Mouse (Mus musculus) liver, embryonic 12.5 days (tissue): ENCODE results near the gene Slit3. TPM values are rescaled to one million over a fixed set of nuclear protein-coding genes. Genes with fewer than 3 reads are reported as not detected.

ENCODE experiments used
- ATAC-seq: fragments of 200-750 bp; cut with Nextera tagmentation; 2 replicates; pipeline ENCODE4 v1.8.0; 2017; ENCODE audit warnings: moderate number of reproducible peaks, mild to moderate bottlenecking, moderate library complexity
- H3K27ac ChIP-seq: fragments of 300-500 bp; sonication (generic); 2 replicates; pipeline ENCODE4 v1.5.1; 2016; ENCODE audit warnings: mild to moderate bottlenecking
- H3K27me3 ChIP-seq: fragments of 300-500 bp; sonication (generic); replicated peaks from 2 replicates; pipeline ENCODE4 v1.6.1; 2016; ENCODE audit warnings: mild to moderate bottlenecking, moderate library complexity
- H3K36me3 ChIP-seq: fragments of 300-500 bp; sonication (generic); 2 replicates; pipeline ENCODE4 v1.6.1; 2016; ENCODE audit warnings: mild to moderate bottlenecking, moderate library complexity
- H3K4me1 ChIP-seq: fragments of 300-500 bp; sonication (generic); 2 replicates; pipeline ENCODE4 v1.6.1; 2016
- H3K4me2 ChIP-seq: fragments of 300-500 bp; sonication (generic); 2 replicates; pipeline ENCODE4 v1.6.1; 2016; ENCODE audit warnings: mild to moderate bottlenecking, moderate library complexity
- H3K4me3 ChIP-seq: fragments of 300-500 bp; sonication (generic); 2 replicates; pipeline ENCODE4 v1.5.1; 2016; ENCODE audit warnings: mild to moderate bottlenecking, moderate library complexity
- H3K9ac ChIP-seq: fragments of 300-500 bp; sonication (generic); 2 replicates; pipeline ENCODE4 v1.6.1; 2016; ENCODE audit warnings: mild to moderate bottlenecking, moderate library complexity
- H3K9me3 ChIP-seq: fragments of 300-500 bp; sonication (generic); replicated peaks from 2 replicates; pipeline ENCODE4 v1.6.1; 2016; ENCODE audit warnings: mild to moderate bottlenecking, moderate library complexity
- WGBS: fragments of 180-500 bp; shearing (Covaris S2); methylation state at CpG from one replicate; pipeline ENCODE4 v1.1.7; 2016; ENCODE audit not compliant: insufficient replicate concordance; 5-methylcytosine and 5-hydroxymethylcytosine counted together
- polyA plus RNA-seq: library from polyadenylated mRNA; unstranded; fragments of >200 nt; fragmentation: Nextera tagmentation; extraction: Ambion mirVana; gene quantifications from 2 replicates; pipeline ENCODE4 v1.2.1, GENCODE M21; 2016

Slit3 gene
- polyA plus RNA-seq, 1 experiment from 2014 or later, result 1.6 TPM

- H3K27ac ChIP-seq, result no peak overlapping the region
- no peak overlapping the region for H3K4me2 ChIP-seq
- H3K27me3 ChIP-seq, result no peaks in the 10 kb centered on the region
- no peak overlapping the region for H3K9ac ChIP-seq
- H3K36me3 ChIP-seq, result no peaks in the 10 kb centered on the region
- no peaks in the 10 kb centered on the region for H3K4me1 ChIP-seq
- 74% methylated on average over 6 of the region's 6 CpGs for WGBS
- no peaks in the 10 kb centered on the region for H3K9me3 ChIP-seq
- no peak for ATAC-seq
- no peak overlapping the region for H3K4me3 ChIP-seq
Observed at GRCm38 (mm10) chr11:35257351-35257750, 136.3 kb downstream of the Slit3 start.

- 76% methylated on average over 10 of the region's 10 CpGs for WGBS
- Histone ChIP-seq H3K4me3 (no peak overlapping the region), H3K9me3 (no peaks in the 10 kb centered on the region), H3K9ac (no peak overlapping the region), H3K4me1 (no peaks in the 10 kb centered on the region), H3K27me3 (no peaks in the 10 kb centered on the region), H3K36me3 (no peaks in the 10 kb centered on the region), H3K4me2 (no peak overlapping the region), H3K27ac (no peak overlapping the region)
- no peak for ATAC-seq
Observed at GRCm38 (mm10) chr11:35261562-35262087, 140.6 kb downstream of the Slit3 start.

DNA sequence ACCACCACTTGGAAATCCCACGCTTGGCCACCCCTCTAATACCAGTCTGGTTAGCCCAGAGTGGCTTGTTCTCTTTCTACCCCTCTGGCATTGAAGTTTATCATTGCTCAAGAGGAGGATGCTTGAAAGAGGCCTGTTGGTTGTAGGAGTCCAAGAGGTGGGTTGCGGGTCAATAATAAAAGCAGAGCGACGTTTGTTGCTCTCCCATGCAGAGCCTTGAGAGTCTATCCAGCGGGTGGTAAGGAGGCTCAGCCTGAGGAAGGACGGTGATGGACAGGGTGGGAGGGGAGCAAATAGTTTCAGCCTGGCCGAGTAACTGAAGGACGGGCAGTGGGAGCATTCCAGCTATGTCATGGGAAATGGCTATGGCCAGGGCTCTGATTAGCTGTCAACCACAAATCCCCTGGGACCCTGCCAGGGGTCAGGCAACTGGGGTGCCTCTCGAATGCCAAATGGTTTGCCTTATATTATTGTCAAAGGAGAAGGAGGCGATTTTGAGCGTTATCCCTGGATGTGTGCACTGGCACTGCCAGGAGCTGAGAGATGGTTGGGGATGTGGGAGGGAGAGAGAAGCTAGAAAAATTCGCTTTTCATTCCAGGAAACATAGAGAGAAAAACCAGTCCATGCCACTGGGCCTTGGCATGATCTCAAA lies 141.4 kb downstream of the Slit3 start:
- no peaks in the 10 kb centered on the region for H3K36me3 ChIP-seq
- 66% methylated on average over 12 of the region's 12 CpGs for WGBS

DNA sequence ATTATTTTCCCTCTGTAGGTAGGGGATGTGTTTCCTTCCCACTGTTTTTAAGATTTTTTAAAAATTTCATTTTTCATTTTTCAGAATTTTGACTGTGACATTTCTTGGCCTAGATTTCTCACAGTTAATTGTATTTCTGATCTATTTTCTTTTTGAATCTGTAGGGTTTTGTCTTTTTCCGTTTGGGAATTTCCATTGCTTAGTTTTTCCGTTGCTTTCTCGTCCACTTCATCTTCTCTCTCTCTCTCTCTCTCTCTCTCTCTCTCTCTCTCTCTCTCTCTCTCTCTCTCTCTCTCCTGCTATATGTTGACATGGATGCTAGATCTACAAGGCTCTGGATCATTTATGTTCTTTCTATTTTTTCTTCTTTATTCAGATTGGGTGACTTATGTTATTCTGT lies 143.7 kb downstream of the Slit3 start:
- Histone ChIP-seq H3K9me3 (no peaks in the 10 kb centered on the region), H3K27ac (no peak overlapping the region), H3K4me2 (no peak overlapping the region), H3K27me3 (no peaks in the 10 kb centered on the region), H3K4me3 (no peak overlapping the region), H3K36me3 (no peaks in the 10 kb centered on the region), H3K9ac (no peak overlapping the region), H3K4me1 (no peaks in the 10 kb centered on the region)
- WGBS, result 70% methylated on average over 3 of the region's 3 CpGs
- ATAC-seq, result no peak

More for the DNA sequence above, 141.4 kb downstream of the Slit3 start:
- Histone ChIP-seq H3K4me1 (no peaks in the 10 kb centered on the region), H3K4me3 (no peak overlapping the region), H3K27me3 (no peaks in the 10 kb centered on the region), H3K9me3 (no peaks in the 10 kb centered on the region), H3K27ac (no peak overlapping the region), H3K9ac (no peak overlapping the region), H3K4me2 (no peak overlapping the region)
- ATAC-seq, result no peak

DNA sequence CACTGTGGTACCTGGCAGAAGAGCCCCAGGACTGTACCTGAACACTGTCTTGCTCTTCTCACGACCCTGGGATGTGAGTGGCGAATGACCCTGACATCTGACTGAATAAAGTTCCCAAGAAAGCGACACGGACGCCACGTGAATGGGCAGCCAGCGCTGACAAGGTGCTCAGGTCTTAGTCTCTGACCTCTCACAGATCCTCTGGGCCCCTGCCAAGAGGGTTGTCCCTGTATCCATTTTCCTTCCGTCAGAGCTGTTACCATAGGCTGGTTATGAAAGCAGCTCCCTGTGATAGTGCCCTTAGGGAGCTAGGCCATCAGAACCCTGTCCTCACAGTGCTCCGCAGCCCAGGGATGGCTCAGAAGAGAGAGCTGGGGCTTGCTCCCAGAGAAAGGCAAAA lies 149.4 kb downstream of the Slit3 start:
- Histone ChIP-seq H3K9me3 (no peaks in the 10 kb centered on the region), H3K4me1 (no peaks in the 10 kb centered on the region), H3K27ac (no peak overlapping the region), H3K4me3 (no peak overlapping the region), H3K36me3 (no peaks in the 10 kb centered on the region), H3K9ac (no peak overlapping the region), H3K4me2 (no peak overlapping the region), H3K27me3 (no peaks in the 10 kb centered on the region)
- ATAC-seq, result no peak
- 77% methylated on average over 9 of the region's 9 CpGs for WGBS

- Histone ChIP-seq H3K27ac (no peak overlapping the region), H3K27me3 (no peaks in the 10 kb centered on the region), H3K36me3 (no peaks in the 10 kb centered on the region), H3K4me3 (no peak overlapping the region), H3K9me3 (no peaks in the 10 kb centered on the region), H3K4me2 (no peak overlapping the region), H3K4me1 (no peaks in the 10 kb centered on the region), H3K9ac (no peak overlapping the region)
- no peak for ATAC-seq
- WGBS, result 69% methylated on average over 10 of the region's 10 CpGs
Observed at GRCm38 (mm10) chr11:35273416-35273815, 152.4 kb downstream of the Slit3 start.

DNA sequence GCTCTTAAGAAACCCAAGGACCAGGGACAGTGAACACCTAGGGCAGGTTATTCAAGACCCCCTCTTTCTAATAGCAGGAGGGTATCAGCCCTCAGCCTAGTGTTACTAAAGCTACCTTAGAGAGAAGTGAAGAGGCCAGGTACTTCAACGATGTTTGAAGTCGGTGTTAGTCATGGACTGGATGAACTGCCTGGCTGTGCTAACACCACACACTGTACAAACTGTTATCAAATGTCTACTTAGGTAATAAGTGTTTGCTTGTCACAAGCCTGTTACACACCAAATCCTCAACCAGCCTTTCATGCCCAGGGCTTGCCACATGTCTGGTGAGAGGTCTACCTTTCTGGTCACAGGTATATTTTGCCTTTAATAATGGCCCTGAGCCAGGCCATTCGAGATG lies 153.0 kb downstream of the Slit3 start:
- H3K36me3 ChIP-seq, result no peaks in the 10 kb centered on the region
- H3K27ac ChIP-seq, result no peak overlapping the region
- no peaks in the 10 kb centered on the region for H3K4me1 ChIP-seq
- H3K4me2 ChIP-seq, result no peak overlapping the region
- H3K9ac ChIP-seq, result no peak overlapping the region
- H3K27me3 ChIP-seq, result no peaks in the 10 kb centered on the region
- ATAC-seq, result no peak
- 82% methylated on average over 3 of the region's 3 CpGs for WGBS
- H3K4me3 ChIP-seq, result no peak overlapping the region
- no peaks in the 10 kb centered on the region for H3K9me3 ChIP-seq

GRCm38 (mm10) chr11:35275300-35275699 lies 154.3 kb downstream of the Slit3 start:
- Histone ChIP-seq H3K9me3 (no peaks in the 10 kb centered on the region), H3K4me2 (no peak overlapping the region), H3K36me3 (no peaks in the 10 kb centered on the region), H3K27me3 (no peaks in the 10 kb centered on the region), H3K9ac (no peak overlapping the region), H3K4me3 (no peak overlapping the region), H3K4me1 (no peaks in the 10 kb centered on the region), H3K27ac (no peak overlapping the region)
- ATAC-seq, result no peak
- WGBS, result 58% methylated on average over 7 of the region's 7 CpGs

- ATAC-seq, result no peak
- H3K9ac ChIP-seq, result no peak overlapping the region
- no peak overlapping the region for H3K27ac ChIP-seq
- H3K27me3 ChIP-seq, result no peaks in the 10 kb centered on the region
- no peaks in the 10 kb centered on the region for H3K36me3 ChIP-seq
- WGBS, result 72% methylated on average over 11 of the region's 11 CpGs
- H3K4me1 ChIP-seq, result no peaks in the 10 kb centered on the region
- no peak overlapping the region for H3K4me2 ChIP-seq
- H3K4me3 ChIP-seq, result no peak overlapping the region
- no peaks in the 10 kb centered on the region for H3K9me3 ChIP-seq
Observed at GRCm38 (mm10) chr11:35276001-35276400, 155.0 kb downstream of the Slit3 start.

DNA sequence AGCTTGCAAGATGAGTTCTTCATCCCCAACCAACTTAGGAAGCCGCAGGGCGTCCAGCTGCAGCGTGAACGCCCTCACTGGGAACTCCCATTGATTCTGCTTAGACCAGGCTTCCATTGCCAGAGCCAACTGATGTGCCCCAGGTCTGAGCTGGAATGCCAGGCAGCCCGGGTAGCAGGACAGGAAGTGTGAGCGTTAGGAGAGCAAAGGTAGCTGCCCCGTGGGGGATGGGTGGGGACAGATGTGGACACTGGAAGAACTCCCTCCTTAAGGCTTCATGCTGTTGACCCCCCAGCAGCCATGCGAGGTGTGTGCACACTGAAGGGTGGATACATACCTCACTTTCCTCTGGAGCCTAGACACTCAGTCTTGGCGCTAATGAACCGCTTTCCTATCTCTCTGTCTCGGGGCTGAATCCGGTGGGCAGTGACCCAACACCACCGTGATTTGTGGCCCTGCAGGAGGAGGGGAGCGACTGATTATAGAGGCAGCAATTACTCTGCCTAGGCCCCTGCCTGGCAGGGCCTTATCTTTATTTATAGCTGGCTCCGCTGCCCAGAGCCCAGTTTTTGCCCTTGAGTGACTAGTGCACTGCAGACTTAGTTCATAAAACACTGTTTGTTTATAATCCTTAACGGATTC lies 157.2 kb downstream of the Slit3 start:
- Histone ChIP-seq H3K27me3 (no peaks in the 10 kb centered on the region), H3K4me2 (no peak overlapping the region), H3K36me3 (no peaks in the 10 kb centered on the region), H3K9ac (no peak overlapping the region), H3K27ac (no peak overlapping the region), H3K4me1 (no peaks in the 10 kb centered on the region), H3K9me3 (no peaks in the 10 kb centered on the region), H3K4me3 (no peak overlapping the region)
- no peak for ATAC-seq
- WGBS, result 59% methylated on average over 16 of the region's 16 CpGs

DNA sequence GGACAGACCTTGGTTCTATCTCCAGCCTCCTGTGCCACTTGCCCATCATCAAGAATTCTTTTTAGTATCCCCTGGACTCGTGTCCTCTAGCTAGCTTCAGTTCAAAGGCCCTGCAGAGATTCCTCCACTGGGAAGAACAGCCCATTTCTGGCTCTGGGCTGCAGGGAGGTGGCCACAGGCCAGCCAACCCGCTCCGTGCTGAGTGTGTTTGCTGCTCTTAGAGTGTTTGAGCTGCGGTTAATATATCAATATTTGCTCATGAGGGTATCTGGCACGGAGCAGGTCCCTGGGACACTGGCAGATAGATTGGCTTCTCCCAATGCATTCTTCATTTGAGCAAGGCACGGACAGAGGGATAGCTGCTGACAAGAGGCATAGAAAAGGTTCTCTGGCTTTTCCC lies 159.8 kb downstream of the Slit3 start:
- Histone ChIP-seq H3K27ac (no peak overlapping the region), H3K4me1 (no peaks in the 10 kb centered on the region), H3K4me2 (no peak overlapping the region), H3K9ac (no peak overlapping the region), H3K9me3 (no peaks in the 10 kb centered on the region), H3K36me3 (no peaks in the 10 kb centered on the region), H3K27me3 (no peaks in the 10 kb centered on the region), H3K4me3 (no peak overlapping the region)
- no peak for ATAC-seq
- 43% methylated on average over 6 of the region's 6 CpGs for WGBS

- Histone ChIP-seq H3K4me2 (no peak overlapping the region), H3K27ac (no peak overlapping the region), H3K9ac (no peak overlapping the region), H3K4me1 (no peaks in the 10 kb centered on the region), H3K4me3 (no peak overlapping the region), H3K27me3 (no peaks in the 10 kb centered on the region), H3K36me3 (no peaks in the 10 kb centered on the region), H3K9me3 (no peaks in the 10 kb centered on the region)
- no peak for ATAC-seq
- whole genome bisulfite sequencing, result 69% methylated on average over 5 of the region's 5 CpGs
Observed at GRCm38 (mm10) chr11:35282001-35282632, 161.1 kb downstream of the Slit3 start.
